Mouse (Mus musculus) bone marrow, adult 2 months (tissue): ENCODE results near the gene Myh9.

Experiments used
- CTCF ChIP-seq: fragments of 200-500 bp; IDR thresholded peaks from 2 replicates; pipeline ENCODE4 v1.5.1; 2011; ENCODE audit warnings: low read length, control low read depth; ENCODE audit not compliant: control insufficient read depth, insufficient read depth
- POLR2A ChIP-seq: fragments of 200-500 bp; IDR thresholded peaks from 2 replicates; pipeline ENCODE4 v1.6.1; 2011; ENCODE audit warnings: low read depth, mild to moderate bottlenecking, control low read depth, low read length, borderline replicate concordance; ENCODE audit not compliant: control insufficient read depth

- TF ChIP-seq POLR2A (no peak), CTCF (no peak)
Measured at GRCm38 (mm10) chr15:77804949-77805348, 37.0 kb downstream of the Myh9 start.
